Mouse (Mus musculus): ENCODE measurements around the gene Tomm40. TPM values are rescaled to one million over a fixed set of nuclear protein-coding genes. Genes with fewer than 3 reads are reported as not detected.

The Tomm40 gene
- polyA plus RNA-seq, 1 experiment from 2014 or later, result 51.8 TPM

- H3K4me2 ChIP-seq (ENCODE audit: low read depth, low read length), result no peak overlapping the region
- H3K27me3 ChIP-seq (ENCODE audit: control insufficient read depth, insufficient read depth, low read depth, low read length), result no peaks in the 10 kb centered on the region
- H3K9ac ChIP-seq (ENCODE audit: low read depth, low read length), result no peak overlapping the region
- H3K4me3 ChIP-seq (ENCODE audit: low read depth, low read length), result peak overlapping the region; percentile 31
- H3K36me3 ChIP-seq (ENCODE audit: control insufficient read depth, insufficient read depth), result no peaks in the 10 kb centered on the region
- H3K4me1 ChIP-seq (ENCODE audit: control insufficient read depth, low read depth, low read length), result no peaks in the 10 kb centered on the region
- peak overlapping the region; percentile 31 for H3K27ac ChIP-seq (ENCODE audit: low read length)
- WGBS (ENCODE audit: insufficient replicate concordance), result 52% methylated on average over 1 of the region's 1 CpGs
- ATAC-seq (ENCODE audit: low read depth), result peak; percentile 70
- no peaks in the 10 kb centered on the region for H3K9me3 ChIP-seq (replicated peaks; ENCODE audit: control insufficient read depth, low read length)
Measured at GRCm38 (mm10) chr7:19676662-19677061, 38.6 kb downstream of the Tomm40 start.

GRCm38 (mm10) chr7:19675824-19676223, 39.4 kb downstream of the Tomm40 start:
- Histone ChIP-seq H3K4me3 (ENCODE audit: low read depth, low read length) (peak overlapping the region; percentile 31), H3K9ac (ENCODE audit: low read depth, low read length) (peak overlapping the region; percentile 16; the same call in 1 of the 2 replicates), H3K27ac (ENCODE audit: low read length) (peak overlapping the region; percentile 65), H3K36me3 (ENCODE audit: control insufficient read depth, insufficient read depth) (no peaks in the 10 kb centered on the region), H3K9me3 (replicated peaks; ENCODE audit: control insufficient read depth, low read length) (no peaks in the 10 kb centered on the region), H3K27me3 (ENCODE audit: control insufficient read depth, insufficient read depth, low read depth, low read length) (no peaks in the 10 kb centered on the region), H3K4me2 (ENCODE audit: low read depth, low read length) (no peak overlapping the region), H3K4me1 (ENCODE audit: control insufficient read depth, low read depth, low read length) (no peaks in the 10 kb centered on the region)
- 59% methylated on average over 10 of the region's 10 CpGs for WGBS (ENCODE audit: insufficient replicate concordance)
- ATAC-seq (ENCODE audit: low read depth), result peak; percentile 37

GRCm38 (mm10) chr7:19673083-19673699, 42.0 kb downstream of the Tomm40 start:
- no peak overlapping the region for H3K27ac ChIP-seq (ENCODE audit: low read length)
- no peaks in the 10 kb centered on the region for H3K36me3 ChIP-seq (ENCODE audit: control insufficient read depth, insufficient read depth)
- no peaks in the 10 kb centered on the region for H3K9me3 ChIP-seq (replicated peaks; ENCODE audit: control insufficient read depth, low read length)
- 54% methylated on average over 14 of the region's 14 CpGs for WGBS (ENCODE audit: insufficient replicate concordance)
- H3K9ac ChIP-seq (ENCODE audit: low read depth, low read length), result no peak overlapping the region
- H3K4me1 ChIP-seq (ENCODE audit: control insufficient read depth, low read depth, low read length), result peaks cover 9% of the 10 kb centered on the region
- H3K4me2 ChIP-seq (ENCODE audit: low read depth, low read length), result no peak overlapping the region
- no peak overlapping the region for H3K4me3 ChIP-seq (ENCODE audit: low read depth, low read length)
- no peaks in the 10 kb centered on the region for H3K27me3 ChIP-seq (ENCODE audit: control insufficient read depth, insufficient read depth, low read depth, low read length)
- ATAC-seq (ENCODE audit: low read depth), result no peak

DNA sequence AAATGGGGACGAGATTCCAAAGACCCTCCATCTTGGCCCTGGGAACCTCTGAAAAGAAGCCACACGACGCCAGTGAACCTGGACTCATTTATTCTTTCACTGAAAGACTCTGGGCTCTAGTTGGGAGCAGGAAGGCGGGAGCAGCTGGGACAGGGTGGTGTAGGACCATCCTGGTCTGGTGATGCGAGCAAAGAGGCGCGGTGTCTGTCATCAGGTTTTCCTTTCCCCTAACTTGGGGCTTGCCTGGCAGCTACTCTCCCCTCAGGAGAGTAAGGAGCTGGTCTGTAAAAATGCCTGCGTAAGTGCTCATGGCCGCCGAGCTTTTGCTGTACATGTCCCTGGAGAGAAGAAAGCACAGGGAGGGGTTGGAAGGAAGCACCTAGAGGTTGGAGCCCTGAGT, 43.7 kb downstream of the Tomm40 start:
- H3K9me3 ChIP-seq (replicated peaks; ENCODE audit: control insufficient read depth, low read length), result no peaks in the 10 kb centered on the region
- no peaks in the 10 kb centered on the region for H3K27me3 ChIP-seq (ENCODE audit: control insufficient read depth, insufficient read depth, low read depth, low read length)
- no peak overlapping the region for H3K4me2 ChIP-seq (ENCODE audit: low read depth, low read length)
- H3K27ac ChIP-seq (ENCODE audit: low read length), result no peak overlapping the region
- no peak overlapping the region for H3K9ac ChIP-seq (ENCODE audit: low read depth, low read length)
- H3K4me3 ChIP-seq (ENCODE audit: low read depth, low read length), result no peak overlapping the region
- WGBS (ENCODE audit: insufficient replicate concordance), result 69% methylated on average over 10 of the region's 10 CpGs
- peaks cover 9% of the 10 kb centered on the region for H3K4me1 ChIP-seq (ENCODE audit: control insufficient read depth, low read depth, low read length)
- ATAC-seq (ENCODE audit: low read depth), result no peak
- no peaks in the 10 kb centered on the region for H3K36me3 ChIP-seq (ENCODE audit: control insufficient read depth, insufficient read depth)

GRCm38 (mm10) chr7:19668947-19669721, 46.1 kb downstream of the Tomm40 start:
- Histone ChIP-seq H3K36me3 (ENCODE audit: control insufficient read depth, insufficient read depth) (no peaks in the 10 kb centered on the region), H3K4me1 (ENCODE audit: control insufficient read depth, low read depth, low read length) (peaks cover 18% of the 10 kb centered on the region), H3K9ac (ENCODE audit: low read depth, low read length) (peak overlapping the region; percentile 39; the same call in 1 of the 2 replicates), H3K27me3 (ENCODE audit: control insufficient read depth, insufficient read depth, low read depth, low read length) (no peaks in the 10 kb centered on the region), H3K4me3 (ENCODE audit: low read depth, low read length) (no peak overlapping the region), H3K4me2 (ENCODE audit: low read depth, low read length) (peak overlapping the region; percentile 42), H3K27ac (ENCODE audit: low read length) (peak overlapping the region; percentile 88), H3K9me3 (replicated peaks; ENCODE audit: control insufficient read depth, low read length) (no peaks in the 10 kb centered on the region)
- ATAC-seq (ENCODE audit: low read depth), result peak; percentile 42
- WGBS (ENCODE audit: insufficient replicate concordance), result 4% methylated on average over 10 of the region's 10 CpGs

DNA sequence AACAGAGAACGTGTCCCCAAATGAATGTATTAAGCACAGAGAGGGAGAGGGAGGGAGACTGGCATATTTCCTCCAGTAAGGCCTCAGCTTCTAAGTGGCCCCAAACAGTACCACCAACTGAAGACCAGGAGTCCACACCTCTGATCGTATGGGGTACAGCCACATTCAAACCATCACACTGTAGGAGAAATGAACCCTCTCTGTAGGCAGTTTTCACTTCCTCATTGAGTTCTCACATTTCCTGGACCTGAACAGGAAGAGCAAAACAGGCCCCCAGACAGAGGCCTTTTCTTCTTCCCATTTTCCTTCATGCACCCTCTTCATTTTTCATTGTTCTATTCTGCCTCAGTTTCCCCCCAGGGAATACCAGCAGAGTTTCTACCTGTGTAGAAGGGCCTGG, 47.8 kb downstream of the Tomm40 start:
- Histone ChIP-seq H3K9ac (ENCODE audit: low read depth, low read length) (no peak overlapping the region), H3K27me3 (ENCODE audit: control insufficient read depth, insufficient read depth, low read depth, low read length) (no peaks in the 10 kb centered on the region), H3K36me3 (ENCODE audit: control insufficient read depth, insufficient read depth) (no peaks in the 10 kb centered on the region), H3K4me3 (ENCODE audit: low read depth, low read length) (no peak overlapping the region), H3K4me2 (ENCODE audit: low read depth, low read length) (no peak overlapping the region), H3K4me1 (ENCODE audit: control insufficient read depth, low read depth, low read length) (peaks cover 31% of the 10 kb centered on the region), H3K9me3 (replicated peaks; ENCODE audit: control insufficient read depth, low read length) (no peaks in the 10 kb centered on the region), H3K27ac (ENCODE audit: low read length) (peak overlapping the region; percentile 25)
- 45% methylated on average over 2 of the region's 2 CpGs for WGBS (ENCODE audit: insufficient replicate concordance)
- no peak for ATAC-seq (ENCODE audit: low read depth)

GRCm38 (mm10) chr7:19666750-19667149, 48.5 kb downstream of the Tomm40 start:
- 68% methylated on average over 3 of the region's 3 CpGs for WGBS (ENCODE audit: insufficient replicate concordance)
- no peak overlapping the region for H3K9ac ChIP-seq (ENCODE audit: low read depth, low read length)
- peak overlapping the region; percentile 25 for H3K27ac ChIP-seq (ENCODE audit: low read length)

GRCm38 (mm10) chr7:19664955-19665841, 50.0 kb downstream of the Tomm40 start, which contains the start of gene Clptm1:
Clptm1 (minus strand) TSS chr7:19665033.
- Histone ChIP-seq H3K4me3 (ENCODE audit: low read depth, low read length) (peak within 1 kb of the TSS; percentile 98), H3K27me3 (ENCODE audit: control insufficient read depth, insufficient read depth, low read depth, low read length) (no peaks in the 10 kb centered on the region), H3K9ac (ENCODE audit: low read depth, low read length) (peak within 1 kb of the TSS; percentile 97), H3K27ac (ENCODE audit: low read length) (peak within 1 kb of the TSS; percentile 95), H3K4me2 (ENCODE audit: low read depth, low read length) (peak within 1 kb of the TSS; percentile 87), H3K9me3 (replicated peaks; ENCODE audit: control insufficient read depth, low read length) (no peaks in the 10 kb centered on the region), H3K36me3 (ENCODE audit: control insufficient read depth, insufficient read depth) (0 out of 2 replicates have a peak, but pooled peaks cover 2% of the 10 kb centered on the region), H3K4me1 (ENCODE audit: control insufficient read depth, low read depth, low read length) (peaks cover 31% of the 10 kb centered on the region)
- ATAC-seq (ENCODE audit: low read depth), result peak; percentile 89
- under 1% methylated on average over 53 of the region's 63 CpGs for WGBS (ENCODE audit: insufficient replicate concordance)

More at GRCm38 (mm10) chr7:19666750-19667149, 48.5 kb downstream of the Tomm40 start:
- Histone ChIP-seq H3K36me3 (ENCODE audit: control insufficient read depth, insufficient read depth) (0 out of 2 replicates have a peak, but pooled peaks cover 2% of the 10 kb centered on the region), H3K4me2 (ENCODE audit: low read depth, low read length) (no peak overlapping the region), H3K27me3 (ENCODE audit: control insufficient read depth, insufficient read depth, low read depth, low read length) (no peaks in the 10 kb centered on the region), H3K9me3 (replicated peaks; ENCODE audit: control insufficient read depth, low read length) (no peaks in the 10 kb centered on the region), H3K4me3 (ENCODE audit: low read depth, low read length) (no peak overlapping the region), H3K4me1 (ENCODE audit: control insufficient read depth, low read depth, low read length) (peaks cover 31% of the 10 kb centered on the region)
- no peak for ATAC-seq (ENCODE audit: low read depth)
